Mouse (Mus musculus) gastrocnemius, postnatal 36 days (tissue): Measurements from ENCODE around the gene Ino80e. TPM values are rescaled to one million over a fixed set of nuclear protein-coding genes. Genes with fewer than 3 reads are reported as not detected.
"Not testable (repeated sequence)": the region's sequence is repeated elsewhere in the genome, so short reads cannot be mapped to it uniquely, and the experiment has no call there.

Source experiments
- DNase-seq, 2 experiments: peaks; one replicate each; pipeline ENCODE4 v3.0.0; 2022
- intact Hi-C: fragments of 180-260 bp; cut with DNase I; formaldehyde crosslinking; loops from one replicate; pipeline ENCODE4 v1.15.1; 2025
- long read RNA-seq, 2 experiments: library from polyadenylated mRNA; stranded (forward); transcript quantifications; one replicate each; pipeline ENCODE4 v2.0.0; 2021
- total RNA-seq, 2 experiments: library from RNA; stranded (reverse); gene quantifications; 2 replicates each; pipeline ENCODE4 v1.2.3; 2021

Gene Ino80e
- 10 to 100 TPM; 10.3 to 12.6 TPM for total RNA-seq
- long read RNA-seq, experiment 1, transcript Ino80e-203 (7 exons, 1,973 nt) = major isoform, 6 of 7 reads
- long read RNA-seq, experiment 1, partial matches to known transcripts = 0 of 7 reads
- long read RNA-seq, experiment 1, other reads (novel, unspliced or antisense) = 1 of 7 reads
- long read RNA-seq, experiment 2, transcript Ino80e-203 (7 exons, 1,973 nt) = major isoform, 7 of 9 reads
- long read RNA-seq, experiment 2, partial matches to known transcripts = 0 of 9 reads
- long read RNA-seq, experiment 2, other reads (novel, unspliced or antisense) = 2 of 9 reads

- peak; percentile 89 to 91 for DNase-seq
- intact Hi-C loops = loop anchor here (2.0 to 5.0 kb wide), 2 partner anchors 23 to 40 kb away; partner anchors contain the start of gene Taok2
These were observed at the start of gene Ino80e for GRCm38 (mm10) chr7:126862147-126862784. Gene Ino80e, minus strand, starts transcription at chr7:126862377.

- intact Hi-C loops = no loop called here
- no peak for DNase-seq
These were observed 43.4 kb upstream of the Ino80e start for GRCm38 (mm10) chr7:126905590-126905989.

GRCm38 (mm10) chr7:126899781-126900180 lies 37.6 kb upstream of the Ino80e start:
- DNase-seq, intact Hi-C loops: not testable (repeated sequence)

DNA sequence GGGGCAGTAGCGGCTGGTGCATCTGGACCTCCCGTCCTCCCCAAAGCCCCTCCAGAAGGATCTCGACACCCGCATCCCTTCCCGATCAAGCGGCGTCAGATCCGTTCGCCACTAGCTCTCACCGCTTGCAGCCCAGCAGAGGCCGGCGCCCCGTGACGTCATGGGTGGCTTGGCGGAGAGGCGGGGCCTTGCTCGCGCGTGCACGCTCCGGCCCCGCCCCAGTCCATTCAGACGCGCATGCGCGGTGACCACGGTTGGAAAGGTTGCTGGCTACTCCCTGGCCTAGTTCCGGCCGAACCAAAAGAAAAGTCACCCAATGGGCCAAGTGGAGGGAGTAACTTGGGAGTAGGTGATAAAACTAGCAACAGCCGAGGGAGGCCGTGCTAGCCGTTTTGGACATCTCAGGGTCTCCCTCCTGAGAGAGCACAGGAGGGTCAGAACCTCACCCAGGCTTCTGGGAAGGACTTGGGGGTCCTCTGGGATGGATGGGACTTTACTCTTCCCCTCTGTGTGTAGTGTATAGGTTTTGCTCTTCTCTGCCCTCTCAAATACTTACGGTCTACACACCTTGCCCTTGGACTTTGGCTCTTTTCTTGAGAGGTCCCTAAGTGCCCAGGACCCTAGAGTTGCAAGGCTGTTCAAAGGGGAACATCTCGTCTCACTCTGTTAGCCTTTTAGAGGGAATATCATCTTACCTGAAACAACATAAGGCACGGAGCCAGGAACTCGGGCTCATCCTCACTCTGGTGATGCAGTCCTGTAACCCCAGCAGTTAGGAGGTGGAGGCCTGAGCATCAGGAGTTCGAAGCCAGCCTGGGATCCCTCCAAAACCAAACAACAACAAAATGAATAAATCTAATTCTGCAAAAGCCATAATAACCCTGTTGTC lies 36.2 kb upstream of the Ino80e start:
- DNase-seq = peak; percentile 96 to 99
- intact Hi-C loops = no loop called here

GRCm38 (mm10) chr7:126897390-126898101 lies 35.4 kb upstream of the Ino80e start:
- intact Hi-C loops = no loop called here
- DNase-seq = peak in 1 of 2 experiments; percentile 23

- intact Hi-C loops = no loop called here
- no peak for DNase-seq
These were observed 34.7 kb upstream of the Ino80e start for GRCm38 (mm10) chr7:126896912-126897311.

- intact Hi-C loops = no loop called here
- DNase-seq = no peak
These were observed 26.7 kb upstream of the Ino80e start for GRCm38 (mm10) chr7:126888852-126889251.

GRCm38 (mm10) chr7:126887281-126887680 lies 25.1 kb upstream of the Ino80e start:
- no peak for DNase-seq
- intact Hi-C loops = no loop called here

DNA sequence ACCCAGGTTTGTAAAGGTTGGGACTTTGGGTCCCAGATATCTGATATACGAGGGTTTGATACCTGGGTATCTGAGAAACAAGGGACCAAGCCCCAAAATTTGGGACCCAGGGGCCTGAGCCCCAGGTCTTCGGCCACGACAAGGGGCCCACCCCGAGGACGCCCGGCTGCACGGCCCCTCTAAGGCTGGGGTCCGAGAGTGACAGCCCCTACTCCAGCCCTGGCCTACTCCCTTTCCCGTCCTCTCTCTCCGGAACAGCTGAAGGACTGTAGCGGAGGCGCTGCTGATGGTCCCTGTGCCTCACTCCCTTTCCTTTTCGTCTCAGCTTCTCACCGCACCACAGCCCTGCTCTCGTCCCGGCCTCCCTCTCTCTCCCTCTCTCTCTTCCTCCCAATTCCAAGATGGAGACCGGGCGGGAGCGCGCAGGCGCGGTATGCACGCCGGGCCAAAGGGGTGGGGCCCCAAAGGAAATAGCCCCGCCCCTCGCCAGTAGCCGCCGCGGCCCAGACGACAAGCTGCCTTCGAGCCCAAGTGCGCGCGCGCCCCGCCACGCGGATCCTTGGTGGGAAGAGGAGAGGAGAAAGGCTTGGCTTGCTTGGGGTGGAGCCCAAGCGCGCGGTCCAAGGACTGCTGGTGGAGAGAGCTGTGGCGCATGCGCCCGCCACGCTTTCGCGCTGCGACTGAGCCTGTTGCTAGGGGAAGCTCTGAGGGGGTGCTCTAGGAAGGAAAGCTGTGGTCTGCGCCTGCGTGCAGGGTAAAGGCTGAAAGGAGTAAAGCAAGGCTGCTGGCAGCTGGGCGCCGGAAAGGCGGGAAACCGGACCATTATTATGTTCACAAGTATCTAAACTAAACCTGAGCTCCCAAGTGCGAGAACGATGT lies 22.3 kb upstream of the Ino80e start, which contains the start of gene Taok2:
Taok2 (minus strand) TSS at position 418 of the 879 bp plus-strand sequence.
- intact Hi-C loops = loop anchor here (2.0 kb wide), 1 partner anchor 22 kb away; the partner anchor contains the start of gene Ino80e
- peak; percentile 95 to 97 for DNase-seq

GRCm38 (mm10) chr7:126883731-126884181 lies 21.6 kb upstream of the Ino80e start:
- DNase-seq = no peak
- intact Hi-C loops = loop anchor here (2.0 kb wide), 1 partner anchor 21 kb away; the partner anchor contains the start of gene Ino80e

DNA sequence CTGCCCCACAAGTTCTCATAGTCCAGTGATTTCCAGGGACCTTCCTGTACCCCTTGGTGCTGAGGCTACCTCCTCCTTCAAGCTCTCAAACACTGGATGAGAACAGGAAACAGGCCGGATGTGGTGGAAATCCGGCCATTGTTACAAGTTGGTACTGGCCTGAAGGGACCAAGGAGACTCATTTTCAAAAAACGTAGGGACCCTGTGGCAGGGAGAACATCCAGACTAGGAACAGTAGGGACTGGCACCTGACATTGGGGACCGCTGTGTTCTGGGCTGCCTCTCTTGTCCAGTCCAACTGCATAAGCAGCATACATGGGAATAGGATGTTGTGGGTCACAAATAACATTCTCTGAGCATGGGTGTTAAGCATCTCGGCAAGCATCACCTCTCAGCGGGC lies 18.9 kb upstream of the Ino80e start:
- intact Hi-C loops = no loop called here

DNA sequence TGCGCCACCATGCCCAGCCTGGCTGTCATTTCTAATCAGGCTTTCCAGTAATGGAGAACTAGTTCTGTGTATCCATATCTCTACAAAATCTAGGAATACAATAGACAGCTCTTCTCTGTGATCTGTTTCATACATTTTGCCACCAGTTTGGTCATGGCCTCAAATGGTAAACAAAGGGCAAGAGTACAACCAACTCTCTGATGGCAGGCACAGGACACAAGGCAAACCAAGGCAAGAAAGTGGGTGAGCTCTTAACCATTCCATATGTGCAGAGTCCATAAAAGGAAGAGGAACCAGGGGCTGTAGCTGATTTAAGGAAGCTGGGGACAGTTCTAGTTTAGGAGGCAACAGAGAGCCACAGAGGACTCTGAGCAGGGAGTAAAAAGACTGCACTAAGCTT lies 15.1 kb upstream of the Ino80e start:
- intact Hi-C loops = no loop called here
- no peak for DNase-seq

More for the DNA sequence above, 18.9 kb upstream of the Ino80e start:
- no peak for DNase-seq

DNA sequence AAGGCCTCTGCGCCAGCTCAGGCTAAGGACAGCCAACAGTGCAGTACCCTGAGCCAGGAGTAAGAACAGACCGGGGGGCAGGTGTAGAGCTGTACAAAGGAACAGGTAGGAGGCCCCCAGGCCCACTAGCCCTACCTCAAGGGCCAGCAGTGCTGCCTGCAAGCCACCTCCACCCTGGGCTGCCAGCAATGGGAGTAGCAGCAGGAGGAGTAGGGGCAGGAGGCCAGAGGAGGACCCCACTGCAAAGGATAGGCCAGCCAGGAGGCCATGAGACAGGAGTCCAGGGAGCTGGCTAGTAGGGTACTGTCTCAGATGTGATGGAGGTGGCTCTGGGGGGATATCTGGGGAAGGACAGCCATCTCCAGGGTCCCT lies 8.3 kb upstream of the Ino80e start:
- intact Hi-C loops = no loop called here
- no peak for DNase-seq

DNA sequence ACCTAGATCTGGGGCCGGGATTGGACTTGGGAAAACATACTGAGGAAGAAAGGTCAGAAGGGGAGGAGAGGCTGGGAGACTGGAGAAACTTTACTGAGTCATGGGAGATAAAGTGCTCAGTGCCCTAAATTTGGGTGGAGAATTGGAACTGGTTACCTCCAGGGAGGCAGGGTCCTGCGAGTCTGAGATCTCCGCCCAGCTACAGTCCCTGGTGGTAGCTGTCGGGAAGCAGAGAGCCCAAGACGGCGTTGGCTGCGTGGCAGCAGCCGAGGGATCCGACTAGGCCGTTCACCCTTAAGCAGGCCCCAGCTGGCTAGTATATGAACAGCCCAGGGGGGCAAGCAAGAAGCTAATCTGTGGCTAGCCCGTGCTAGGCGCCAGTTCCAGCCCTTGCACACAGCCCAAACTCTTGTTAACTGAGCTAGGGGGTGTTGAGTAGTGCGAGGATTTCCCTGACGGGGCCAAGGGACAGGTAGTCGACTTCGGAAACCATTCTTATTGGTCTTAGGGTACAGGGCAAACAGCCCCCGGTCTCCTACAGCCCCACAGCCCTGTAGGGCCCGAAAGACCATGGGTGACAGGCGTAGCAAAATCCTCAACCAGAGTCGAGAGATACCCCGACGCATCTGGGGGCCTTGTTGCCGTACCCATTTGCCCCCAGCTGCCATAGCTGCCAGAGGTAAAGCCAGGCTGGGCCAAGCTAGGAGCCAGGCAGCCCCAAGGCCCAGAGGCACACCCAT lies 7.8 kb upstream of the Ino80e start:
- intact Hi-C loops = no loop called here
- no peak for DNase-seq

- no peak for DNase-seq
- intact Hi-C loops = no loop called here
These were observed 5.8 kb upstream of the Ino80e start for GRCm38 (mm10) chr7:126868003-126868402.

GRCm38 (mm10) chr7:126867534-126867933 lies 5.4 kb upstream of the Ino80e start:
- no peak for DNase-seq
- intact Hi-C loops = no loop called here

- intact Hi-C loops = loop anchor here (2.0 to 5.0 kb wide), 2 partner anchors 21 to 41 kb away; partner anchors contain the start of gene Taok2
- DNase-seq = no peak
These were observed 1.6 kb upstream of the Ino80e start for GRCm38 (mm10) chr7:126863791-126864190.

DNA sequence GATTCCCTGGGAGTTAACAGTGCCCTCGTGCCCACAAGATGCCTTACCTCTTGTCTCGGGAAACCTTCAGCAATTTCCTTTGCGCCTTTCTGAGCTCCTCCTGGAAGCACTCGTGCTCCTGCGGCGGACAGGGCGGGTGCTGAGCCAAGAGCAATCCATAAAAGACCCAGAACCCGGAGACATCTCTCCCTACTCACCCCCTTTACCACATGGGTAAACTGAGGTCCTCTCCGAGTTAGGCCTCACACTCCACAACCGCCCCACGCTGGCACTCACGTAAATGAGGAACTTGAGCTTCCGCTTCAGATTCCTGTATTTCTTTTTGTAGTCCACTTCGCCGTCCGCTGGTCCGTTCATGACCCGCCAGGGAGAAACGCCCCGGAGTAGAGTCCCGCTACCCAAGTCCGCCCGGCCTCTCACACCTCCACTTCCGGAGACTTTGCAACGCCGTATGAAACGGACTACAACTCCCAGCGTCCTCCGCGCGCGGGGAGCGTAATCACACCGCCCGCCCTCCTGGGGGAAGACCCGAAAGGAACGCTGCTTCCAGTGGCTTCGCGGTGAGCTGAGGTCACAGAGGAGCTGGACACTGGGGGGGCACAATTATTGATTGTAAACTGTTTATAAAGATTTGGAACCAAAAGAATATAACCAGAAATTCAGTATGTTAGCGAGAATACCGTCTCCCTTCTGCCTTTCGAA lies 597 bp downstream of the Ino80e start, which contains the start of gene Hirip3:
Hirip3 (plus strand) TSS at position 544 of the 702 bp plus-strand sequence.
- intact Hi-C loops = loop anchor here (2.0 to 5.0 kb wide), 2 partner anchors 23 to 39 kb away; partner anchors contain the start of gene Taok2

More for the DNA sequence above, 597 bp downstream of the Ino80e start, which contains the start of gene Hirip3:
- DNase-seq = peak; percentile 91 to 93
